Mouse (Mus musculus): ENCODE data around the gene Fam198b. TPM values are rescaled to one million over a fixed set of nuclear protein-coding genes. Genes with fewer than 3 reads are reported as not detected.

Gene Fam198b
- 10 to 100 TPM; 10.6 to 31.6 TPM for total RNA-seq (2021)
- long read RNA-seq, experiment 1, full-length matches to known transcripts, result 6 of 6 reads
- long read RNA-seq, experiment 1, partial matches to known transcripts, result 0 of 6 reads
- long read RNA-seq, experiment 1, other reads (novel, unspliced or antisense), result 0 of 6 reads
- long read RNA-seq, experiment 2, full-length matches to known transcripts, result 3 of 5 reads
- long read RNA-seq, experiment 2, partial matches to known transcripts, result 0 of 5 reads
- long read RNA-seq, experiment 2, other reads (novel, unspliced or antisense), result 2 of 5 reads

DNA sequence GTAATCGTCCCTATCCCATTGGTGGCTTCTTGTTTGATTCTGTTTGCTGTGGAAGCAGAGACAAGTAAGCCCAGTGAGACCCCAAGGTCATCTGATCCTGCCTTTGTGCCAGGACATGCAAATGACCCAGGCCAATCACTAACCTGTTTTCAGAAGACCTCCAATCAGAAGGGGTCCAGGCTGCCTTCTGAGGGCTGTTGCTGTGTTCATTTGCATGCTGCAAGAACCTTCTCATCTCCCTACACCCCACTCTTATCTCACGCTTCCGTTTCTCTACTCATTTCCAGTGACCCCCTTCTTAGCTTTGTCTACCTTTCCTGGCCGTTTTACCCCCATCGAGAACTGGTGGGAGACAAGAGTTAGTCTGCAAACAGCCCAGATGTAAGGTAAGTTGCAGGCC lies at the start of gene Fam198b:
TSS of gene Fam198b (plus strand) at position 229 of the 400 bp plus-strand sequence.
- DNase-seq, result no peak

DNA sequence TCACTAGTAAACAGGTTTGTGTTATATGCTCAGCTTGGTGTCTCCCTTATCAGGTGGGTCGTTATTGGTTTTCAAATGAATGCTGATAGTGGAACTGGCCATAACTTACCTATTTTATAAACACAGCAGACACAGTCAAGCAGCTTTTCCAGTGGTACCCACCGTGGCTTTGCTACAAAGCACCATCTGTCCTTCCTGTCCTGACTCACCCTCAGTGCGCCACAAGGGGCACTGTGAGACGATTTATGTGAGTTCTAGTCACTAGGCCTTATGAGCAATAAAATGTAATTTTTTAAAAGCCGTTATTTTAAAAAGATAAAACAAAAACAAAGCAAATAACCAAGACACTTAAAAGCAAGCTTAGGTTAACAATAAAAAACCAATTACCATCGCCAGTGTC lies 45.6 kb upstream of the Fam198b start:
- peak; percentile 25 to 26 for DNase-seq

DNA sequence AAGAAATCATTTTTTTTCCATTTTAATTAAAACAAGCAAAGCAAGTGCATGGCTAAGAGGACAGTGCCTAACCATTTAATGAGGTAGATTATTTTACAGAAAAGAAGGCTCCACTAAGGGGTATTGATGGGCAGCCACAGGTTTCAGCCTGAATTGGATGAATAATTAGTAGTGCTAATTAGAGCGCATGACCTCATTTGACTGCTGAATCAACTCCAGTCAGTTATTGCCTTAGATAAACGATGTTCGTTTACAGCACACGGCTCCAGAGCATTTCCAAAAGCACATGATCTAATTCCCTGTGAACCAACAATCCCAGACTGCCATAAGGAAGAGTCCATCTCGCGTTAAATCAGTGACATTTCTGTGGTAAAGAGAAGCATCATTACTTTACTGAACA lies 42.9 kb upstream of the Fam198b start:
- DNase-seq, result no peak

DNA sequence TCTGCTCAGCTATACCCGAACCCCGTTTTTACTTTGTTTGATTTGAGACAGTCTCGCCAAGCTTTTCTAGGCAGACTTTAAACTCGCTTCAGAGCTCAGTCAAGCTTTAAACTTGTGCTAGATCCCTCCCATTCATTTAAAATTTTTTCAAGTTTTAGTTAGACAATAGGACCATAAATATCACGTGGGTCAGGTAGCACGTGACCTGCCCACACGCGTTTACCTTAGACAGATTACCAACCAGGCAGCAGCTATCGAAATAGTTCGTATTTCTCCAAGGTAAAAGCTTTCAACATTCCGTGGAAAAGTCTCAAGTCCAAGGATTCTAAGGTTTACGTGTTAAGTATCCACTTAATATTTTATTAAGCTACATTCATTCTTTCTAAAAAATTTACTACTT lies 42.2 kb upstream of the Fam198b start:
- peak; percentile 48 to 61 for DNase-seq

DNA sequence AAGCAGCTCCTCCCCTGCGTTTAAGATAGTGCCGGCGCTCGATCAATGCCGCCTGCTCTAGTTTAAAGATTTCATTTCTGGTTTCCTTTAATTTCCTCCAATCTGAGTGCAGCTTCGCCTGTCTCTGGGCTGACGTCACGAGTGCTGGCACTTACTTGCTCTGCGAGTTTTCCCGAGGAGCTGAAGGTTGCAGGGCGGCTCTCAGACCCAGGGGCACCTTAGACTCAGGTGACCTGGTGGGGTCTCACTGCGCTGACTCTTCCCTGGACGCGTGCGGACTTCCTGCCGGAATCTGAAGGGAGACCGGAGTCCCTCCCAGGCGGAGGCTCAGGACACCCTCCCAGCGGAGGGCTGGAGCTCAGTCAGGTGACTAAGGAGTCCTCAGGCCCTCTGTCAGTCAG lies 41.7 kb upstream of the Fam198b start:
- DNase-seq, result peak; percentile 79

DNA sequence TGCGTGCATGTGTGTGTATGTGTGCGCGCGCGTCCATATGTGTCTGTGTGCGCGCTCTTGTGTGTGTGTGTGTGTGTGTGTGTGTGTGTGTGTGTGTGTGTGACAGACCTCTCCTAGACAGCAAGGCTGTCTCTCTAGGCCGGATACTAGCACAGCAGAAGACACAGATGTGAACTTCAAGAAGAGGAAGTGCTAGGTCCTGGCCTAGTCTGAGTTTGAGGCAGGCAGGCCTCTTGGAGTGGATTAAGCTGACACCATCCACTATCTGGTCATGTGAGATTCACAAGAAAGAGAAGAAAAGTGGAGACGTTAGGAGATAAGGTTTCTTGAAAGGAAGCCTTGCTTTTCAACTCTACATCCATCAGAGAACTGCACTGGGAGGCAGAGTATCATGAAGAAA lies 40.3 kb upstream of the Fam198b start:
- DNase-seq, result no peak

DNA sequence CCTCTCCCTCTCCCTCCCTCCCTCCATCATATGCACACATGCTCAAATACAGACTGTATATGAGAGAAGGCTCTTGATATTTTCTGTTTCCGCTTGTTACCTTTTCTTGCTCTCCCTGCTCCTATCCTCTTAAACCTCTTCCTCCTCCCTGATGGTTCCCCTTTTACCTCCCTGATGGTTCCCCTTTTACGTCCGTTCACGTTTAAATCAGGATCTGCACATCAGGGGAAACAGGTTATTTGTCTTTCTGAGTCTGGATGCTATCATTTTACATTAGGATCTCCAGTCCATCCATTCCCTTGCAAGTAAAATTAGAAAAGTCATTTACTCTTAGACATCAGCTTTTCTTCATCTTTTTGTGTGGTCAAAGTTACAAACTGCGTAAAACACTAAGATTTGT lies 37.7 kb upstream of the Fam198b start:
- DNase-seq, result no peak

DNA sequence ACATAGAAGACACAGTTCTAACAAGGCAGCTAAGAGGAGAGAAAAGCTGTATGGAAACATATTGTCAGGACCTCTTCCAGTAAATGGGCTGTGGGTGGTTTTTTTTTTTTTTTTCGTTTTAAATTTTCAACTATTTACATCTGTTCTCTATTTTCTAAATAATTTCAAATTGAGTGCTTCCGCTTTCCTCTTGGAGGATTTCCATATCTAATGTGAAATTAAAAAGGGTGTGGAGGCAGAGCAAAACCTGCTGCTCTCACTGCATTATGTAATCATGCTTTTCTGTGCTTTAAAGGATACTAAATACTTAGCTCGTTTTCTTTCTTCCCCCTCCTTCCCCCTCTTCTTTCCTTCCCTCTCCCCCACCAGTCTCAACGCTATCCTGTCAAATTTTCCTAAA lies 35.5 kb upstream of the Fam198b start:
- DNase-seq, result no peak

DNA sequence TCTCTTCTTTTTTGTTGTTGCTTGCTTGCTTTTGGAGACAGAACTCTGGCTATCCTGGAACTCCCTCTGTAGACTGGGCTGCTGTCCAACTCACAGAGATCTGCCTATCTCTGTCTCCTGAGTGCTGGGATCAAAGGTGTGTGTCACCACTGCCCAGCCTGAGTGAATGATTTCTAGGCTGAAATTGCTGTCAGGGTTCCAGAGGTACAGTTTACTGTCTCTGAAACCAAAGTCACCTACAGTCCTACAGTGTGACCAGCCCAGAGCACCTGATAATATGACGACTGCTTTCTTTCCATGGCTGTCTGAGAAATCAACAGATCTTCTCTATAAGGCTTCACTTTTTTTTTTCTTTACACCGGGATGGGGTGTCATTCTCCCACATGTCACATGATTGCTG lies 34.7 kb upstream of the Fam198b start:
- peak in 1 of 2 experiments; percentile 34 for DNase-seq

DNA sequence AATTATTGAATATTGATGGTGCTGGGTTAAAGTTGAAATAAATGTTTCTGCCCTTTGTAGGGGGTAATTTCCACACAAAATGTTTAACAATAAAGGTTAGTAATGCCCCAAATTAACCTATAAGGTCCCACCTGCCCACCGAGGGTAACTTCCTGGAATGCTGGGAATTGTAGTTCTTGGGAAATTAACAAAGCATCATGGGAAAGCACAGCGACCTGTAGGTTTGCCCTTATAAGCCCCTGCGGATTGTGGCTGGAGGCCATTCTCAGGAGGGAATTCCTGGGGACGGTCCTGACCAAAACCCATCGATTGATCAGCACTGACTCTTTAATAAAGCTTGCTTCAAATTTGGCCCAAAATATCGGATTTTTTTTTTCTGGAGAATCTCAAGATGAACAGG lies 33.7 kb upstream of the Fam198b start:
- DNase-seq, result no peak

DNA sequence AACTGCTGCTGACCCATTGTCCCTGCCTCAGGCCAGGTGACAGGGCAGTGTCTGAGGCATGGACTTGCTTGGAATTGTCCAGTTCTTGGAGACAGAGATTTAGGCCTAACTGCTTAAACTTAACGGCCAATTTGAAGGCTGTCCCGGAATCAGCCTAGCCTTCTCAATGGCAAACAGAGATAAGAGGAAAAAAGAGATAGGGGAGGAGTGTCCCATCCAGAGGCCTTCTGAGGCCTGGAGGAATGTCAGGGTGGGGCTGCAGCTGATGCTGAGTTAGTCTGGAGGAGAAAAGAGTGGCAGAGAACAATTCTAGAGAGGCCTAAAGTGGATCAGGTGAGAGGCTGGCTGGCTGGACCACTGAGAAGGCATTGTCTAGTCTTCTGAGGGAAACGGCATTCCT lies 32.2 kb upstream of the Fam198b start:
- DNase-seq, result no peak

DNA sequence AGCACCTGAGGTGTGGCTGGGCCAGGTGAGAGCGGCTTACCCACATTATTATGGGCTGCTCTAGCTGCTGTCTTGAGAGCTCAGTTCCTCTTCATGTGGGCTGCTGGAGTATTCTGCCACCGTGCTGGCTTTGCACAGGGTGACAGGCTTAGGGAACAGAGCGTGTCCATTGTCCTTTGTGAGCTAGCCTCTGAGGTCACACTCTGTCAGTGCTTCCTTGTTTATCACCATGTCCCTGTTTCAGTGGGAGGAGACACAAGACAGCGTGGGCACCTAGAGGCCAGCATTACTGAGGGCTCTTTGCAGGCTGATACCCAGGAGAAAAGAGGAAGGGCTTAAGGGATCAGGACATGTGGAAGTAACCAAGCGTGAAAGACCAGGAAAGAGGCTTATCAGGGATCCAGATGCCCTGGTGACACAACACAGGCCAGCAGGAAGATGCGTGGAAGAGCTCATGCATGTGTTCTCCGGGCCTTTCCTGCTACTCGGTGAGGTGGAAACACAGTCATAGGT lies 31.6 kb upstream of the Fam198b start, which contains the start of gene Tmem144:
TSS of gene Tmem144 (minus strand) at position 120 of the 513 bp plus-strand sequence.
- no peak for DNase-seq

DNA sequence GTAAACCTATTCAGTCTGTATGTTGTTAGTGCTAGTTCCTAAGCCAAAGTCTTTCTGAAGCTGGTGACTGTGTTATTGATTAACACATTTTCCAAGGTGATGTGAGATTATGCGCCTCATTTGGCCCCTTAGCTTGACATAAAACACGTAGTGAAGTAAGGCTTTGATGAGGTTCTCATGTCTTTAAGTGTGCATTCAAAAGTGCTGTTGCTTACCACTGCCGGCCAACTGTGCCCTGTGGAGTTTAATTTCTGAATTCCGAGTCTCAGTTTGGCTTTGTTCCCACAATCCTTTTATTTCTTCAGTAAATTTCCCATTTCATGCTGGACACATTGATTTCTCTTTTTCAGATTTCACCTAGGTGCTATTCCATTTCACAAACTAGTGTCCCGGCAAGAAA lies 26.6 kb upstream of the Fam198b start:
- no peak for DNase-seq

DNA sequence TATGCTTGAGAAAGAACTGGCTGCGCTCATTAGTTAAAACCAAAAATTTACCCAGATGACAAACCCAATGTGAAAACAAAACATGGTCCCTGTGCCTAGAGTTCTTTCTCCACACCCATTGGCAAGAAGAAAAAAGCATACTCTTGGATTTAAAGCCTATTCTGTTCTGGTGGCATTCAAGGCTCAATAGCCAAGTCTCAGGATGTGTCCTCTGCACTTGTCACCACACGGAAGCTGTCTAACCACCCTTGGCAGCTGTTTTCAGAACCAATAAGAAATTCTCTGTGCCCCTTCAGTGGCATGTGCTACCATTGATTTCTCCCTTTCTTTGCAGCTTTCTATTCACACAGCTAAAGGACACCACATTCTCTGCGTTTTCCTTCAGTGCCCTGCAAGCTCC lies 26.1 kb upstream of the Fam198b start:
- no peak for DNase-seq

DNA sequence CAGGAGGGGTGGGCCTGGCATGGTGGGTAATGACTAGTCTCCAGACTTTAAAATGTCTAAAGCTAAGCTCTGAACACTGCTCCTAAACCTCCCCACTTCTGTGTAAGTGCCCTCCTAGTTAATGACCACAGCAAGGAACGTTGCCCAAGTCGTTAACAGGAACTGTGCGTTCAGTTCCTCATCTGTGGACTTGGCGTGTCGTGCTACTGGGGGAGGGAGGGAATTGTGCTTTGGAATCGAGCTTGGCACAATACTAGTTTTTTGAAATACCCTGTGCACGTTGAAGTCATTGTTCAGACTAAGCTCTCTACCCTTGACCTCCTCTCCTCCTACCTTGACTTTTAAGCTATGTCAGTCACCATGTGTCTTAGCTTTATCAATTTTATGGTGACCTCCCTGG lies 19.5 kb upstream of the Fam198b start:
- DNase-seq, result peak; percentile 37 to 46

DNA sequence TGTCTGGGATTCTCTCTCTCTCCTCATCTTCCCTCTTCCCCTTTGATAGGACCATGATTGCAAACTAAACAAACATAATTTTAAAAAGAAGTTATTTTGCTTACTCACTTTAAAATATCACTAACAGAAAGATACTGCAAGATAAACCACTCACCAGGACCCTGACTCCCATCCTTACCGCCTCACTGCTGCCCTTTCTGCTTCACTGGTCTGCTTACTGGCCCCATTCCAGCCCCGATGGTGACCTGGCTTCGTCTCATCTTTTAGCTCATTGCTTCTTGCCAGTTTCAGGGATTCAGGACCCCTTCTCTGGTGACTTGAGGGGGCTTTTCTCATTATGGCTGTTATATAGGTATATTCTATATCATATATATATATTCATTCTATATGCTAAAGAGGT lies 18.2 kb upstream of the Fam198b start:
- DNase-seq, result no peak

DNA sequence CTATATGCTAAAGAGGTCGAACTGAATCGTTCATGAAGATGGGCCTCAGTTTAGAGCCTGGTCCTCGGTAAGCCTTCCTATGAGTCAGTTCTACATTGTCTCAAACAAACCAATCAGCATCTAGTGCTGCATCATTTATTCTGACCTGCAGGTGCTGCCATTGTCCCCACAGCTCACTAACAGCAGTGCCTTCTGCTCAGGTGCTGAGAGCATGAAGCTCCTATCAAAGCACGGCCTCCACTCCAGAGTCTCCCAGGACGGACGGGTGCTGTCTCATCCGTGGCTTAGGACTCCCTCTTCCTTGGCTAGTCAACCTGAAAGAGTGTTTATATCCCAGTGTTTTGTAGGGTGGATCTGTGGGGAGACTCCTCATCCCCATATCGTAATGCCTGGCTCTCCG lies 17.8 kb upstream of the Fam198b start:
- DNase-seq, result no peak

DNA sequence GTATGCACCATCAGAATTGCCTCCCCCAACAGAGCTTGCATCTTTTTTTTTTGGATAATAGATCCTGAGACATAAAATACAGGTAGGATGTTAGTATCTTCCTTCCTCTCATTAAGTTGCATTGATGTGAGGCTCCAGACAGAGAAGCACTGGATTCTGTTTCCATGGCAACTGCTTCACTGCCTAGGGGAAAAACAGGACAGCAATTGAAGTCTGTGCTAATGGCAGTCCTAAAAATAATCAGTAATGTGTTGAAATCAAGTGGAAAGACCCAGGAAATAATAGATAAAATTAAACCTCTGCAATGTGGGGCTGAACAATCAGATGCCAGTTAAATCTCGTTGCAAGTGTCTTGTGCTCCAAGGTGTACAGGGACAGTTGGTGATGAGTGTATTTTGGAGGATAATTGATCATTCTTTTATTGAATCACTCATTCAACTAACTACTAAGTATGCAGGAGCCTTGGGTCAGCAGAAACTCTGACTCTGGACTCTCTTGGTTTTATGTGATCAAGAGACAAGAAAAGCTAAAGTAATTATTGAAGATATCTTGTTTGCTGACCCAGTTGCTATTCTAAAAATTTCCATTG lies 17.1 kb upstream of the Fam198b start:
- no peak for DNase-seq

DNA sequence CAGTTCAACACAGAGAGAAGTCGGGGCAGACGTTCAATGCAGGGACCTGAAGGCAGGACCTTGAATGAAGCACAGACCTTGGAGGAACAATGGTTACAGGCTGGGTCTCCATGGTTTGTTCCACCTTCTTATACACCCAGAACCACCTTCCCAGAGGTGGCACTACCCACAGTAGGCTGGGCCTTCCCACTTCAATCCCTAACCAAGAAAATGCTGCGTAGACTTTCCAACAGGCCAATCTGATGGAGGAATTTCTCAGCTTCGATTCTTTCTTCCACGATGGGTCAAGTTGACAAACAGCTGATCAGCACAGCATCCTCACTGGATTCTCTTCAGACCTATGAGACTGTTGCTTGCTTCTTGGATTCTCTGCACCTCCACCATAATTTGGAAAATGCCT lies 8.9 kb upstream of the Fam198b start:
- no peak for DNase-seq

DNA sequence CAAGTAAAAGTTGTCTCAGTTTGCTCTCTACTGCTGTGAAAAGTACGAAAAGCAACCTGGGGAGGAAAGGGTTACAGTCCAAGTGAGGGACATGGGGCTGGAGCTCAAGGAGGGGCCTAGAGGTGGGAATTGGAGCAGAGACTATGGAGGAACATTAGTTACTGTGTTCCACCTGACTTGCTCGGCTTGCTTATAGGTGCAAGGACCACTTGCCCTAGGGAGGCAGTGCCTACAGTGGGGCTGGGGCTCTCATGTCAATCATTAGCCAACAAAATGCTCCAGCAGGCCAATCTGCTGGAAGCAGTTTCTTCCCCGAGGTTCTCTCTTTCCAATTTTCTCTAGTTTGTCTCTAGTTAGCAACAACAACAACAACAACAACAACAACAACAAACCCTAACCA lies 6.0 kb upstream of the Fam198b start:
- no peak for DNase-seq

DNA sequence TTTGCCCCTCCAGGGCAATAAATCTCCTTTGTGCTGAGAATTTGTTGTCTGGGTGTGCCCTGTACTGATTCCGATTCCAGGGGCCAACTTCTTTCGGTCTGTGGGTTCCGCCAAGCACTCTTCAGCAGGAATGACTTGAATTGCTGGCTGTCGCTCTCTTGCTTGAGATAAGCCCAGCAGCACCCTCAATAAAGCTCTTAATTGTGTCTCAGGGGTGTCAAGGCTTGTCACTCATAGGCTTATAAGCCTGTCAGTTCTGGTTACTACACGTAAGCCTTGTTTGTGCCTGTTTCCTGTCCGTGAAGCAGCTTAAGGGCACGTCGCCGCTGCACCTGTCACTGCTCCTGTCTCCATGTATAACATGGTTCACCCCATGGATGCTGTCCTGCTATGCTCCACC lies 5.1 kb upstream of the Fam198b start:
- DNase-seq, result no peak

DNA sequence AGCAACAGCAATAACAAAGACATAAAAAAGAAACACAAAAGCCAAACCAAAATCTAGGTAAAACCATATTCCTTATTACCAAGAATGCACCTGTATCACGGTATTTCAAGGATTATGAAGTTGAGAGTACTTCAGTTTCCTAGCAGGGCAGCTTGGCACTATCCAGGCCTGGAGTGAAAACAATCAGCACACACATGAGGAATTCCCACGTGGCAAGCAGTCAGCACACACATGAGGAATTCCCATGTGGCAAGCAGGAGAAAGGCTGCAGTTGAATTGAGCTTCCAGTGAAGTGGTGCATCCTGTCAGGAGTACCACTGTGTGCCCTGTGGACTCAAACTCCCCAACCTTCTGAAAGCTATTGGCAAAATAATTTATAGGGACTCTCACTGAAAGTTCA lies 2.7 kb upstream of the Fam198b start:
- no peak for DNase-seq

DNA sequence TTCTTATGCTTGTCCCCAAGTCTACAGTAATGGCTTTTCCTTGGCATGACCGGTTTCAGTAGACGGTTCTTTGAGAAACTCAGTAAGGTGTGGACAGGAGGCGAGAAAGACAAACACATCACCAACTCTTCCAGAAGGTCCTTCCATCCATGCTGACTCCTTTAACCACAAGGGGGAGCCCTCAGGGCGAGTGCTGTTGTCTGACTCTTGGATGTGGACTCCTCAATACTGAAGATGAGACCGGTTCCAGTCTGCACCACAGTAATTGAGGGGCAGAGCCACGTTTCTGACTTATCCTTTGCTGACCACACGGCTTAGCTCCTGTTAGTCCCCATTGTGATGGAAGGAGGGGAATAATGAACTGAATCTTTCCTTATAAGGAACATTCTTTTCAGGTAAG lies 1.2 kb upstream of the Fam198b start:
- DNase-seq, result peak; percentile 79 to 86

DNA sequence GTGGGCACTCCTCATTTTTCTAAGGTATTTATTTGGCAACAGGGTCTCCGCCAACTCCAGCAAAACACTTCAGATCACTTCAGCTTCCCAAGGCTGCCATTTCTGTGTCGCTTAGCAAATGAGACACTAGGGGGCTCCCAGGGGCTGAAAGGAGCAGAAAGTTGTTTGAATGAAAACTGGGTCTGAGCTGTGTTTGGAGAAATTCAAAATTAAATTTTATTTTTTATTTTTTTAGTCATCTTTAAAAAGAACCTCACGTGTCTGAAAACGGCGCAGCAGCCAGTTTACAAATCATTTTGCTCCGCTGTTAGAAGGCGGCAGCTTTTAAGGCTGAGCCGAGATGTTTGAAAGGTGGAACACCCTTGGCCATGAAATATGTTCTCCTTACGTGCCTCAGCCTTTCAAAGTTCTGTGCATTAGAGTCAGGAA lies 442 bp downstream of the Fam198b start:
- DNase-seq, result peak; percentile 62 to 85

Measured in adrenal gland, postnatal 36 days (tissue).